Mouse (Mus musculus) heart, adult 2 months (tissue): ENCODE results near the gene Zfp715.

Experiments used
- CTCF ChIP-seq: fragments of 200-600 bp; IDR thresholded peaks from 2 replicates; pipeline ENCODE4 v1.8.1; 2022; ENCODE audit warnings: antibody characterized with exemption, mild to moderate bottlenecking, moderate library complexity
- POLR2A ChIP-seq: fragments of 200-500 bp; IDR thresholded peaks from 2 replicates; pipeline ENCODE4 v1.6.1; 2011; ENCODE audit warnings: mild to moderate bottlenecking, low read depth, low read length, control low read depth; ENCODE audit not compliant: insufficient read depth

GRCm38 (mm10) chr7:43312386-43313012, 595 bp downstream of the Zfp715 start:
- TF ChIP-seq POLR2A (no peak), CTCF (peak; percentile 43)
